Mouse (Mus musculus) adrenal gland, adult 8-10 months (tissue): Measurements from ENCODE around the gene Espnl. TPM values are rescaled to one million over a fixed set of nuclear protein-coding genes. Genes with fewer than 3 reads are reported as not detected.

Experiments used
- DNase-seq: peaks from one replicate; pipeline ENCODE4 v3.0.0; 2022
- total RNA-seq, 4 experiments: library from RNA; stranded (reverse); gene quantifications; 2 replicates each; pipeline ENCODE4 v1.2.4; 2022

Espnl gene
- total RNA-seq, 4 experiments from 2014 or later = 0.09 to 0.25 (median 0.21) TPM; not detected in 1

- DNase-seq = no peak
Measured at GRCm38 (mm10) chr1:91390369-91390768, 68.5 kb downstream of the Espnl start.

- DNase-seq = no peak
Measured at GRCm38 (mm10) chr1:91397927-91398259, 76.0 kb downstream of the Espnl start.

Other genes with a start within 250 kb of the Espnl start
- gene Rbm44, start 177.0 kb upstream of the Espnl start, total RNA-seq = not detected
- gene Ramp1, start 142.3 kb upstream of the Espnl start, total RNA-seq = 10 to 100 TPM in 2 of 4 experiments, 1 to 10 TPM in 2; 7.6 to 11.6 (median 10.0) TPM
- gene Ube2f, start 71.8 kb upstream of the Espnl start, total RNA-seq = 10 to 100 TPM; 57.7 to 87.7 (median 71.3) TPM
- gene Scly, start 23.7 kb upstream of the Espnl start, total RNA-seq = 10 to 100 TPM; 31.4 to 42.7 (median 35.8) TPM
- gene Klhl30, start 28.9 kb downstream of the Espnl start, total RNA-seq = 1 to 10 TPM; 2.2 to 3.0 (median 2.5) TPM
- gene Erfe, start 44.4 kb downstream of the Espnl start, total RNA-seq = 1 to 10 TPM; 1.7 to 8.3 (median 4.8) TPM
- 100 to 1,000 TPM in 3 of 4 experiments, 10 to 100 TPM in 1; 89.4 to 138 (median 108) TPM for gene Ilkap, start 76.7 kb downstream of the Espnl start, total RNA-seq
- 100 to 1,000 TPM; 178 to 376 (median 294) TPM for gene Hes6, start 92.0 kb downstream of the Espnl start, total RNA-seq
- 10 to 100 TPM; 42.5 to 75.0 (median 45.4) TPM for gene Per2, start 137.2 kb downstream of the Espnl start, total RNA-seq
- 10 to 100 TPM; 11.4 to 15.7 (median 12.9) TPM for gene Traf3ip1, start 172.6 kb downstream of the Espnl start, total RNA-seq
- 10 to 100 TPM; 22.5 to 25.4 (median 23.4) TPM for gene Asb1, start 218.5 kb downstream of the Espnl start, total RNA-seq